Mouse (Mus musculus) heart, postnatal 0 days (tissue): ENCODE measurements at regions not wholly inside any gene's neighbourhood (a gene's known extent, or its start where the extent isn't known, plus 50 kb on each side); places are given as distances from the start of the nearest gene placed in this dataset.
A peak's percentile ranks its signal among the peaks of the same experiment; 100 is the strongest.

ENCODE experiments used
- ATAC-seq: fragments of 200-750 bp; cut with Nextera tagmentation; 2 replicates; pipeline ENCODE4 v1.8.0; 2017; ENCODE audit warnings: low read depth, moderate number of reproducible peaks, moderate library complexity; ENCODE audit not compliant: insufficient read depth
- DNase-seq: peaks from one replicate; pipeline ENCODE4 v3.0.0-alpha.2; 2016; ENCODE audit warnings: low spot score
- H3K27ac ChIP-seq: fragments of 300-500 bp; sonication (generic); 2 replicates; pipeline ENCODE4 v1.5.1; 2014; ENCODE audit warnings: low read depth, mild to moderate bottlenecking
- H3K27me3 ChIP-seq: fragments of 300-500 bp; sonication (generic); 2 replicates; pipeline ENCODE4 v1.6.1; 2014; ENCODE audit warnings: low read length, mixed read lengths; ENCODE audit not compliant: control insufficient read depth, insufficient read depth
- H3K36me3 ChIP-seq: fragments of 300-500 bp; sonication (generic); replicated peaks from 2 replicates; pipeline ENCODE4 v1.6.1; 2014; ENCODE audit warnings: low read length, mixed read lengths; ENCODE audit not compliant: control insufficient read depth, insufficient read depth
- H3K4me1 ChIP-seq: fragments of 300-500 bp; sonication (generic); 2 replicates; pipeline ENCODE4 v1.6.1; 2014; ENCODE audit warnings: antibody characterized with exemption; ENCODE audit not compliant: control insufficient read depth, insufficient read depth
- H3K4me2 ChIP-seq: fragments of 300-500 bp; sonication (generic); 2 replicates; pipeline ENCODE4 v1.6.1; 2014; ENCODE audit warnings: low read depth, mild to moderate bottlenecking, low read length, moderate library complexity
- H3K4me3 ChIP-seq: fragments of 300-500 bp; sonication (generic); 2 replicates; pipeline ENCODE4 v1.5.1; 2014; ENCODE audit warnings: low read depth, low read length
- H3K9ac ChIP-seq: fragments of 300-500 bp; sonication (generic); replicated peaks from 2 replicates; pipeline ENCODE4 v1.6.1; 2014; ENCODE audit warnings: low read depth, low read length, mixed read lengths
- H3K9me3 ChIP-seq: fragments of 300-500 bp; sonication (generic); replicated peaks from 2 replicates; pipeline ENCODE4 v1.6.1; 2016; ENCODE audit warnings: low read length; ENCODE audit not compliant: control insufficient read depth
- CTCF ChIP-seq: IDR thresholded peaks from 2 replicates; pipeline ENCODE4 v1.5.1; 2016; ENCODE audit warnings: antibody characterized with exemption, control low read depth, low read depth
- EP300 ChIP-seq: IDR thresholded peaks from 2 replicates; pipeline ENCODE4 v1.6.1; 2016; ENCODE audit warnings: antibody characterized with exemption, low read depth
- WGBS: fragments of 180-500 bp; shearing (Covaris S2); extraction: QIAGEN DNeasy Blood & Tissue Kit; methylation state at CpG from one replicate; pipeline ENCODE4 v1.1.7; 2014; 5-methylcytosine and 5-hydroxymethylcytosine counted together

- Histone ChIP-seq H3K4me1 (peaks cover 9% of the 10 kb centered on the region), H3K4me2 (no peak overlapping the region), H3K9me3 (no peaks in the 10 kb centered on the region), H3K27ac (peak overlapping the region; percentile 27; the same call in 1 of the 2 replicates), H3K27me3 (no peaks in the 10 kb centered on the region; the same call in 1 of the 2 replicates), H3K4me3 (no peak overlapping the region), H3K36me3 (no peaks in the 10 kb centered on the region), H3K9ac (no peak overlapping the region)
- TF ChIP-seq CTCF (no peak), EP300 (no peak)
- DNase-seq, result peak; percentile 54
- 46% methylated on average over 13 of the region's 13 CpGs for WGBS
- peak; percentile 78 for ATAC-seq
These were observed 74.0 kb upstream of the 1700024P04Rik start for GRCm38 (mm10) chr13:99058131-99058970.

GRCm38 (mm10) chr13:99057696-99058095, 73.3 kb upstream of the 1700024P04Rik start:
- H3K4me3 ChIP-seq, result no peak overlapping the region
- no peak for DNase-seq
- H3K36me3 ChIP-seq, result no peaks in the 10 kb centered on the region
- H3K4me1 ChIP-seq, result peaks cover 9% of the 10 kb centered on the region
- no peaks in the 10 kb centered on the region; the same call in 1 of the 2 replicates for H3K27me3 ChIP-seq
- H3K27ac ChIP-seq, result no peak overlapping the region
- H3K4me2 ChIP-seq, result no peak overlapping the region
- ATAC-seq, result no peak
- H3K9me3 ChIP-seq, result no peaks in the 10 kb centered on the region
- no peak overlapping the region for H3K9ac ChIP-seq
- TF ChIP-seq CTCF (no peak), EP300 (no peak)
- WGBS, result 89% methylated on average over 6 of the region's 6 CpGs

GRCm38 (mm10) chr13:99057293-99057588, 72.9 kb upstream of the 1700024P04Rik start:
- Histone ChIP-seq H3K9me3 (no peaks in the 10 kb centered on the region), H3K27ac (no peak overlapping the region), H3K9ac (no peak overlapping the region), H3K4me2 (no peak overlapping the region), H3K27me3 (no peaks in the 10 kb centered on the region; the same call in 1 of the 2 replicates), H3K36me3 (no peaks in the 10 kb centered on the region), H3K4me3 (no peak overlapping the region), H3K4me1 (peaks cover 9% of the 10 kb centered on the region)
- no peak for ATAC-seq
- DNase-seq, result no peak
- TF ChIP-seq EP300 (no peak), CTCF (no peak)
- WGBS, result 74% methylated on average over 3 of the region's 3 CpGs

GRCm38 (mm10) chr13:99056432-99057292, 72.3 kb upstream of the 1700024P04Rik start:
- TF ChIP-seq EP300, result no peak
- no peak for TF ChIP-seq CTCF
- H3K4me1 ChIP-seq, result peaks cover 9% of the 10 kb centered on the region
- H3K9me3 ChIP-seq, result no peaks in the 10 kb centered on the region
- H3K36me3 ChIP-seq, result no peaks in the 10 kb centered on the region
- no peaks in the 10 kb centered on the region; the same call in 1 of the 2 replicates for H3K27me3 ChIP-seq
- H3K4me3 ChIP-seq, result no peak overlapping the region
- ATAC-seq, result no peak
- H3K4me2 ChIP-seq, result no peak overlapping the region
- H3K27ac ChIP-seq, result 0 out of 2 replicates have a peak overlapping the region, but pooled peaks have one; percentile 23
- 74% methylated on average over 19 of the region's 19 CpGs for WGBS
- DNase-seq, result no peak
- H3K9ac ChIP-seq, result no peak overlapping the region

- peak overlapping the region; percentile 23; the same call in 1 of the 2 replicates for H3K27ac ChIP-seq
- ATAC-seq, result 0 out of 2 replicates have a peak, but pooled peaks have one; percentile 39
- H3K4me2 ChIP-seq, result peak overlapping the region; percentile 23; the same call in 1 of the 2 replicates
These were observed 71.4 kb upstream of the 1700024P04Rik start for GRCm38 (mm10) chr13:99055609-99056321.

More at GRCm38 (mm10) chr13:99055609-99056321, 71.4 kb upstream of the 1700024P04Rik start:
- no peak overlapping the region for H3K4me3 ChIP-seq
- no peaks in the 10 kb centered on the region; the same call in 1 of the 2 replicates for H3K27me3 ChIP-seq
- TF ChIP-seq CTCF (no peak), EP300 (no peak)
- H3K36me3 ChIP-seq, result no peaks in the 10 kb centered on the region
- 8% methylated on average over 11 of the region's 11 CpGs for WGBS
- H3K4me1 ChIP-seq, result peaks cover 9% of the 10 kb centered on the region
- no peak for DNase-seq
- H3K9me3 ChIP-seq, result no peaks in the 10 kb centered on the region
- H3K9ac ChIP-seq, result no peak overlapping the region
